Mouse (Mus musculus) bone marrow, adult 2 months (tissue): ENCODE results near the gene Zfp809.

Experiments used
- CTCF ChIP-seq: fragments of 200-500 bp; IDR thresholded peaks from 2 replicates; pipeline ENCODE4 v1.5.1; 2011; ENCODE audit warnings: low read length, control low read depth; ENCODE audit not compliant: control insufficient read depth, insufficient read depth
- POLR2A ChIP-seq: fragments of 200-500 bp; IDR thresholded peaks from 2 replicates; pipeline ENCODE4 v1.6.1; 2011; ENCODE audit warnings: low read depth, mild to moderate bottlenecking, control low read depth, low read length, borderline replicate concordance; ENCODE audit not compliant: control insufficient read depth

GRCm38 (mm10) chr9:22278733-22279132 is 53.2 kb downstream of the Zfp809 start:
- TF ChIP-seq POLR2A (no peak), CTCF (no peak)
